Mouse (Mus musculus): ENCODE data around the gene Dse. TPM values are rescaled to one million over a fixed set of nuclear protein-coding genes. Genes with fewer than 3 reads are reported as not detected.

Dse gene
- polyA plus RNA-seq, 1 experiment from 2014 or later = 5.1 TPM

DNA sequence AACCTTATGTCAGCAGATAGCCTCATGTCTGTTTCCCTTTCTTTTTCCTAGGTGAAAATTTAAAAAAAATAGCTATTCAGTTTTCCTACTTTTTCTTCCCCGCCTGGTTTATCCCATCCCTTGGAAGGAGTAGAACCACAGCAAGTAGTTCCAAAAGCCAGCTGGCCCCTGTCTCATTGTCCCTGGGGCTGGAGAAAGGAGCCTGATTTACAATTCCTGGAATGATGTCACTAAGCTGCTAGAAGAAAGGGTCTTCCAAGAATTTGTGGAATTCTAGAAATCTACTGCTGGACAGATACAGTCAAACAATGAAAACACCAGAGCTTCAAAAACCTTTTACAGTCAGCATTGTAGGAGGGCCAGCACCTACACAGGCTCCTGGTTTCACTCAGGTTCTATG lies 6.8 kb downstream of the Dse start:
- no peak for DNase-seq (ENCODE audit: low spot score)

DNA sequence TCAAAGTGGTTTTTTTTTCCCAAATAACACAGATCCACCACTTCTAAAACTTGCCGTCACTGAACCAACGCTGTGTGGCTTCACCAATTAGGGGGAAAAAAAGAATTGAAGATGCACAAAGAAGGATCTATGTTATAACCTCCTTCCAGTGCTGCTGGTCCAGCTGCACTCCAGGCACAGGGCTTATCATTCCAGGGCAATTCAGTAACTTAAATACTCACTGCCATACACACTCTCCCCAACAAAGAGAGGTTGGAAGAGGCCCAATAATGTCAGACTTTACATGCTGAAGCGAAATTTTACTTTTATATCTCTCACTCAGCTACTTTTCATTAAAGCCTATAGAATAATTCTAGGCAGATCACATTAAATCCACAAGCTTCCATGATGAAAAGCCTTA lies 8.9 kb downstream of the Dse start:
- no peak for DNase-seq (ENCODE audit: low spot score)

DNA sequence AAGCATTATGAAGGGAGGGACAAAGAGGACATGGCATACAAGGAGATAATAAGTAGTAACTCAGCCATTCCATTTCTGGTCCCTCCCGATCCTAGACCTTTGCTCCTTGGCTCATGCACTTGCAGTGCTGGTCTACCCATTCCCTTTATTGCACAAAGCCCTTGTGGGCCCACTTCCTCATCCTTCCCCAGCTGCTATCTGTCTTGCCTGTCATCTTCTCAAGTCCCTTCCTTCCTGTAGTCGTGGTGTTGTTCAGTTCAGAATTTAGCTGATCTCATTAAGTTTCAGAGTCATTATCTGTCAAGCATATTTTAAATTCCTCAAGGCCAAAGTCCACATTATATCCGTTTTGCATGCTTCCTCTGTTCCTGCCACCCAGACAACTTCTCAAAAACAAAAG lies 9.5 kb downstream of the Dse start:
- DNase-seq (ENCODE audit: low spot score) = peak; percentile 24

DNA sequence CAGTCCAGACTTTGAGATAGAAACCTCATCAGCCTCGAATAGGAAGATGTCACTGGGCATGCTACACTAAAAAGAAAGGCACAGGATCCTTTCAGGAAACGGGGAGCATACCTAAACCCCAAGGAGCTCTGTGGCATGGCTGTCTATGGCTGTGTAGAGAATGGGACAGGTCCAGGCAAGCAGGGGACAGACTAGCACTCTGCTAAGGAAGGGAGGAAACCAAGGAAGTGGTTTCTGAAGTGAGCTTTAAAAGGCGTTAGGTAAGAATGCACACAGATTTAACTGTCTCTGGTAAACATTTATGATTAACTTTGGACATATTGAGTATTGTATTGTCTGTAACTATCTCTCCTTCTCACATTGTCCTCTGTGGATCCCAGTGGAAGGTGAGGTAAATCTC lies 10.2 kb downstream of the Dse start:
- DNase-seq (ENCODE audit: low spot score) = no peak

DNA sequence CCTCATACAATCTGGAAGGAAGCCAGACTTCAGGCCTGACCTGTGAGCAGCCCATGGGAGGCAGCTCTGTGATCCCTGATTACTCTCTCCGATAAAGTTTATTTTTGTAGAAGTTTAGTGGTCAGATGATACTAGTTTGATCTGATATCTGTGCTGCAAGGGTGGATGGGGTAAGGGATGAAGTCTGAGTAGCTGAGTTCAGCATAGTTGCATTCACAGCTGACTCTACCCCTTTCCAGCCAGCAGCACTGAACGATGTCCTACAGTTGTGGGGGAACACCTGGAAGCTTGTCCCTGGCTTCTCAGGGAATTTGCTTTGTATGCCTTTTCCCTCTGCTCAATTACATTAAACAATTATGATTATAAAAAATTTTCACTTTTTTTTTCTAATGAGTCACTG lies 12.6 kb downstream of the Dse start:
- DNase-seq (ENCODE audit: low spot score) = no peak

DNA sequence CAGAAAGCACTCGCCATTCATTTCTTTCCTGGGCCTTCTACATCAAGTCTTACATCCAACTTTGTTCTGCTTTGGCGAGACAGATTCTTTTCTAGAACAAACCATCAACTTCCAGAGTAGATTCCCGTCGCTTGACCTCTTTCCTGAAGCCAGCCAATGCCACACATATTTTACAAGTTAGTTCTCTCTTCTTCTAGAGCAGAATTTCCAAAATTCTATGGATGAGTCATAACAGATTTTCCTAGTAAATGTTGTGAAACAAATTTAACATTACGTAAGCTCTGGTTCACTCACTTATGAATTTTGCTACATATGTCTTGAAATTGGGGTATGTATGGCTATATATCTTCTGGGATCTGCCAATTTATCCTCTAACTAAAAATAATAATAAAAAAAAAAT lies 13.0 kb downstream of the Dse start:
- no peak for DNase-seq (ENCODE audit: low spot score)

DNA sequence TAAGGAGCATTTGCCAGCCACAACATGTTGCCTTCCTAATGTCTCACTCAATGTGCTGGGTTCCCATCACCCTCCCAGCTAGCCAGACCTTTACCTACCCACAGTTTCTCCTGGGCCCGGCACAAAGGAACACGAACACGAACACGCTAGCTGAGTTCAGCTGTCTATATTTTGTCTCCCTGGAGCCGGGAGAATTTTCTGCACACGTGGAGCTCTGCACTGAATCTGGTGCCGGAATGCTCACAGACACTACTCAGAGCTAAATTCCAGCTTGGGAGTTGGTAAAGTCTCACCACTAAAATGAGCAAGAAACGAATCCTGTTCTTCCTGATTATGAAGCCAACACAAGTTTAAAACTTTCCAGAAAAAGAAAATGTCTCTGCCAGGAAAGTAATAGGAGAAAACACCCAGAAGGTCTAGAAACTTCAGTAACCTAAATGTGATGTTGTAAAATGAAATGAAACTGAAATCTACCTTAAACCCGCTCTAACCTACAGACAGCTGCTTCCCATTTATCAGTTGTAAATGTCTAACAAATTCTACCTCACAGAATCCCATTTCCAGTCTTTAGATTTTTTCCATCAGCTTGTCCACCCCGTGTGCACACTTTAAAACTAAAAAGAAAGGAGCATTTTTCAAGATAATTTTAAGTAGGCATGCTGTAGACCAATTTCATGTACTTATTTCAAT lies 20.8 kb downstream of the Dse start:
- no peak for DNase-seq (ENCODE audit: low spot score)

DNA sequence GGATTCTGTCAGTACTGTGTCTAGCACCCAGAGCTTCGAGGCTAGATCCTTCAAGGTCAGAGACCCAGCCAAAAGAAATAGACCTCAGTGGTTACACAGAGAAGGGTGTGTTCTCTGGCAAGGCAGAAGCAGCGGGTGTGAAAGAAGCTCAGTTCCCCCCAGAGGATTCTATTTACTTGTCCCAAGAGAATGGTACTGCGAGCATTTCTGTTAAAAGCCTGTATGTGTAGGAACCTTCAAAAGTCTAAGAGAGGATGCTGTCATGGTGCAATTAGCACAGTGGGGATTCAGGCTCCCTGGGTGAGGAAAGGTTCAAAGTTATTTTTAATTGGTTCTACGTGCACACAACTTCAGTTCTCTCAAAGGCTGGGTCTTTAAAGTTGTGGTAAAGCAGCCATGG lies 22.0 kb downstream of the Dse start:
- DNase-seq (ENCODE audit: low spot score) = no peak

DNA sequence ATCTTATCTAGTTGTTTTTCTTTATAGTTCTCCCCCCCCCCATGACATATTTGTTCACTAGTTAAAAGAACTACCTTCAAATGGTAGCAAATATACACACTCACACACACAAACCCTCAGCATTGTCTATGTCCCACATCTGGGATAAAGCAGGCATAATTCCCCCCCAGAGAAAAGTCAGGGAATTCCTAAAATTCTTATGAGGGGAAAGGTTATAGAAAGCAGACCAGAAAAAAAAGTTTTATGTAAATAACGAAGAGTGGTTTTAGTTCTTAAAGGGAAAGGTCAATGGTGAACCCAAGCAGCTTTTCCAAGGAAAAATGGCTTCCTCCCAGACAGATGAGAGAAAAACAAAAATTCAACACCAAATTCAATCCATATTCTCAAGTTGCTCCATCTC lies 22.6 kb downstream of the Dse start:
- DNase-seq (ENCODE audit: low spot score) = no peak

DNA sequence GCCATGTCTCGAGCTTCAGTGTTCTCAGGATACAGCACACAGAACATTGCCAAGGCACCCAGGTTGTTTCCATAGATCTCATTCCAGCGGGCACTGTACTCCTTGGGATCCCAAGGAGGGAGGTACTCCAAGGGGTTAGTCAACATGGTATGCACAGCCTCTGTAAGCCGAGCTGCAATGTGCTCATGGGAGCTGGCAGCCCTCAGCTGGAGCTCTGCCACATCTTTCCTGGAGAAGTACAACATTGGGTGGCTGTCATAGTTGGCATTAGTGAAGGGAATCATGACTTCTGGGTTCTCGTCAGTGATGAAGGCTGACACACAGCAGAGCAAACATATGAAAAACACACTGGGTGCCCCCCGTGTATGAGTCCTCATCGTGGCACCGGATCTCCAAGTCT lies 23.8 kb downstream of the Dse start:
- DNase-seq (ENCODE audit: low spot score) = no peak

DNA sequence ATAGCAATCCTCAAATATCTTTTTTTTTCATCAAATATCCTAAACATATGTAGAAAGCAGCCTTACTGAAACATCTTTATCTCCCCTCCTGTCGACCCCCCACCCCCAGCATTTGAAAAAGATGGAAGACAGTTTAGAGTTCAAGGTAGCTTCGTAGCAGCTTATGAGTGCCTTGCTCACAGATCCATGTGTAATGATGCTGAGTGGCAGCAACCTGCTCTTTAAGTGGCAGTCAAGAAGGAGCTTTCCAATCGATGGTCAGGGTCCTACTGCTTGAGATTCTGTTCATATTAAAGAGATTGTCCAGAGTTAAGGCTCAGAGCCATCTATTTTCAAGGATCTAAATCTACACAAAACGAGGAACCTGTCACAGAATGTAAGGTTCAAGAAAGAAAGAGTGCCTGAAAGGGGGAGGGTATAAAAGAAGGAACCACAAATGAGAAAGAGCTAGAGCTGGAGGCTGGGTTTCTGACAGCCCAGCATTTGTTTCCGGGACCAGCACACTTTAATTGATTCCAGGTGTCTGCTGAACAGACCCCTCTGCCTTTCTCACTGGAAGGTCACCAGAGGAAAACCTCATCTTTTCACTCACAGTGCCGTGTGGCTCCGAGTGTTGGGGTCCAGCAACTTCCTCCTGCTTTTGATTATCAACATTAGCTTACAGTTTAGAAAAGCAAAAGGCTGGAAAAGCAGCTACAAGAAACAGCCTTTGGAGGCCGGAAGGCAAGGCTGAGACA lies 31.5 kb downstream of the Dse start:
- peak; percentile 23 for DNase-seq (ENCODE audit: low spot score)

DNA sequence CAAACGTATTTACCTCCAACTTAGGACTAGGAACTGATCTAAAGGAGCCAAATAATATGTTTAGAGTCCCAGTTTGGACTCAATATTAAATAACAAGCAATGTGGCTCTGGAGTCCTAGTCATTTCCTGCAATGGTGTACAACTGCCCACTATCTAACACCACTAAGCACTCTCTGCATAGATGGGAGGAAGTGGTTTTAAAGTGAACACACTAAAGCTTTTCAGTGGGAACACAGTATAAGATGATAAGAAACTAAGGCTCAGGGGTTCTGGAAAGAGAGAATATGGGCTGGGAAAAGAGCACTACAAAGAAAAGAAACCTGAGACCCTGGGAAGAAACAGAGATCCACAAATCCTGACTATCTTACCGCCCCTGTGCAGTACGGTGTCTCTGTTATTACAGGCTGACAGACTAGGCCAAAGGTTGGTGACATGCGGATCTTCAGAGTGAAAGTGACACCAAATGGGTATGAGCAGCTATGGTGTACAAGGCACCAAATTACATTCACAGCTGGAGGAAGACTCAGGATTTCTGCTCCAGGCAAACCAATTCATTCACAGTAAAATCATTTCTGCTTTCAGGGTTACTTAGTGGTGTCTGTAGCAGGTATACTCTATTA lies 34.7 kb downstream of the Dse start:
- peak; percentile 15 for DNase-seq (ENCODE audit: low spot score)

DNA sequence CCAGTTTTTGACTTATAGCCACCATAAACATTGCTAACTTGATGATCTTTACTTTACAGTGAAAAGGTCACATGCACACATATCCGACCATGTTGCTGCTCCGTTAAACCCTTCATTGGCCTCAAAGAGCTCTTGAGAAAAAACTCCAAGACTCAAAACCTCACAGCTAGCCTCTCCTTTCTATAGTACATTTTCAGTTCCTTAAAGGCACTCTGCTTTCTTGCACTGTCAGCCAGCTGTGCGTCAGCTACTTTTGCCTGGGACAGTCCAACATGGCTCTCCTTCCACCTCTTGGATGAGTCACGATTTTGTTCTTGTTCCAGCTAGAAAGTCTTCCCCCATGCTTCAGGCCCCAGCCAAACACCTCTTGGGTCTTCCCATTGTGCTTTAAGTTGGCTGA lies 35.9 kb downstream of the Dse start:
- DNase-seq (ENCODE audit: low spot score) = peak; percentile 6

DNA sequence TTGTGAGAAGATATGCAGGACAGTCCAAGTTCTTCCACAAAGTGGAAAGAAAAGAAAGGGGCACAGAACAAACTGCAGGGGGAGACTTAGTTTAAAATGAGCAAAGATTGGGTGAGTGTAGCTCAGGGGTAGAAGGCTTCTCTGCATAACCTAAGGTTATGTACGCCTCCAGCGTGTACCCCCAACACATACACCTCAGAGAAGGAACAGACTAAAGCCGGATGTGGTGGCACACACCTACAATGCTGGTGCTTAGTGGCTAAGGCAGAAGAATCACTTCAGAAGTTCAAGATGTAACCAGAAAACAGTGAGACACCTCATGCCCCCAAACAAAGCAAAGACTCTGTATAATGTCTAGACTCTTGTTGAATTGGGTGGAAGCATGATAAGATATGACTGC lies 36.3 kb downstream of the Dse start:
- peak; percentile 78 for DNase-seq (ENCODE audit: low spot score)

DNA sequence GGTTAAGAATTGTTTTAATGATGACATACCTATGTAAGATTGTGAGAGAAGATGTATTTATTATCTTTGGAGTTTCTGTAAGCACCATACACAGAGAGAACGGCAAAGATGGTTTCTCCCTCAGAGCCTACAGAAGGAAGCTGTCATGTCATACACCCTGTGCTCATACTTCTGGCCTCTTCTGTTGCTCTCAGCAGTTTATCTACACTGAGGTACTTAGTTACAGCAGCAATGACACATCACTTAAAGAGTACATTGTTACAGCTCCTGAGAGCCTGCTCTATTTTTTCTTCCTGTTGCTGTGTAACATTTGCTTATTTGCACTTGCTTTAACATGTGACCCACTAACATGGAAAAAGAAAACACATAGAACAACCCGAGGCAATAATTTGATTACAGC lies 40.5 kb downstream of the Dse start:
- DNase-seq (ENCODE audit: low spot score) = no peak

DNA sequence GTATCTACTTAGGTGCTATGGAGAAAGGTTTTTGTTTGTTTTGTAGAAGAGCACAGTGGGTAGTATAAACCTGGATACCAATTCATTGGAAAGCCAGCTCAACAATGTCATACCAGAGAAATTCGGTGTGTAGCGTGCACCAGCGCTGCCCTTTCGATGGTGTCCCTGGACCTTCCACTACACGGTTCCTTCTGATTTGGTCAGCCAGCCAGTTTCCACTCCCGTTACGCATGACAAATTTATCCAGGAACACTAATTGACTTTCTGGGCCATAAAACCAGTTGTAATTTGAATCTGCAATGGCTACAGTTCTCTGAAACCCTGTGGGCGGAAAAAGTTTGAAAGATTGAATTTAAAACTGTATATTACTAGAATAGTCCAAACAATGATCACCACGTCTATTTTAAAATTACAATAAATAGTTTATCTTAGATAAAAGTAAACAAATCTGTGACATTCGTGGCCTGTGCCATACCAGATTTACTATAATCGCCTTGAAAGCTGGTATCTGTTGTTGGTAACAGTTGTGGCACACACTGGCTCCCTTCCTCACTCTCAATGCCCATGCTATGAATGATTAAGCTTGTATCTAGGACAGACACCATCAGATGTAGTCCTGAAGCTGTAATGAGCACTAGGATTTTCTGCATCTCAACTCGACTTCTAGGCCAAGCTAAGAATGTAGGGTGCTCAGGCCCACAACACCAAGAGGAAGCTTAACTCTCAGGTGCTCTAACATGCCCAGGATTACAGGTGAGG lies 51.5 kb downstream of the Dse start:
- DNase-seq (ENCODE audit: low spot score) = no peak

DNA sequence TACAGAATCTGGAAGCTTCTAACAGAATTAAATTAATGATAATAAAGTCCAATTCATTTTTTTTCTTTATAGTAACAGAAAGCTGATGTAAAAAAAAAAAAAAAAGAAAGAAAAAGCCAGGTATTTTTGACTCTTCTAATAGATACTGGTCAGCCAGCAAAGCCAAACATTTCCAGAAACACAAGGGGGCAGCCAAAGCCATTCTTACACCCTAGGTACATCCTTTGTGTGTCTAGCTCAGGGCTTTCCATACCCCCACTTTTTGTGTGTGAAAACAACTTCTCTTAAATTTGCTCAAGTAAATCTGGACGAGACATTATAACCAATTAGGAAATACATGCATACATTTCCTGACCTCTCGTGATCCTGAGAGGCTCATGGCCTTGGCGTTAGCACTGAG lies 55.7 kb downstream of the Dse start:
- DNase-seq (ENCODE audit: low spot score) = no peak

DNA sequence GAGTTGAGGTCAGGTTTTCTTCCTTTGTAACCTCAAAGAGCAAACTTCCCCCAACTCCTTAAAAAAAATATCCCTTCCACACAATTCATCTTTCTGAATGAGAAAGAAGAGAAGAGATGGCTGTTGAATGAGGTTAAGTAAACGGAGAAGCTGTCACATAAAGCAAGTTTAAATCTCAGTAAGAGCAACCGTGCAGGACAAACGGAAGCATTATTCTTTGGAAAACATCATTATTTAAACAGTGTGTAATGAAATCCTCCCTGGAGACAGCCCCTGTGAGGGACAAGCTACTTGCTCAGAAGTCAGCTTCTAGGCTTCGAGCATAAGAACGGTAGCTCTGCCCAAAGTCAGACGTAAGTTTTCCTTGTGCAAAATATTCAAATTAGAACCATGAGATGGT lies 57.1 kb downstream of the Dse start:
- DNase-seq (ENCODE audit: low spot score) = no peak

DNA sequence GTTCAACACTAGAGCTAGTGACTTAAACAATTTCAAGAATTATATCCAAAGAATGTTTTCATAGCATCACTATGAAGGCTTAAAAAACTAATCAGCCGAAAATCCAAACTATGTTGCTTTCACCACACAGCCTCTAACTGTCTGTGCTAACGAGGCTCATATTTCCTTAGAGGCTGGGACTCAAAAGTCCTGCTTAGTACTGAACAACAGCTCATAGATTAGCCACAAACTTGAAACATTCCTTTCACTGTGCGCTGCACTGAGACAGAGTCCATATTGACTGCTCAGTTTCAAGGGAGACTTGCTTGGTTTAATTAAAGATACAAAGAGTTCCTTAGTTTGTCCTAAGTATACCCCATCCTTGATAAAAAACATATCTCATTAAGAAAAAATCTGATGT lies 57.7 kb downstream of the Dse start:
- DNase-seq (ENCODE audit: low spot score) = no peak

DNA sequence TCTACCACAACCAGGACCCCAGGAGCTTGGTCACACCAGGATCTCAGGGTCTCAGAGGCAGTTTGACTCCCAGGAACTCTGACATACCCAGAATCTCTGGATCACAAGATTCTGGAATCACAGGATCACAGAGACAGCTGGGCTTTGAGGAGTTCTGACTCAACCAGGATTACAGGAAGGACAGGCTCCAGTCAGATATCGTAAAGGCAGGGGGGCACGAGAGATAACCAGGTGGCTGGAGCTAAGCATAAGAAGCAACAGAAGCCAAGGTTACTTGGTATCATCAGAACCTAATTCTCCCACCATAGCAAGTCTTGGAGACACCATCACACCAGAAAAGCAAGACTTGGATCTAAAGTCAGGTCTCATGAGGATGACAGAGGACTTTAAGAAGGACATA lies 65.8 kb downstream of the Dse start:
- no peak for DNase-seq (ENCODE audit: low spot score)

DNA sequence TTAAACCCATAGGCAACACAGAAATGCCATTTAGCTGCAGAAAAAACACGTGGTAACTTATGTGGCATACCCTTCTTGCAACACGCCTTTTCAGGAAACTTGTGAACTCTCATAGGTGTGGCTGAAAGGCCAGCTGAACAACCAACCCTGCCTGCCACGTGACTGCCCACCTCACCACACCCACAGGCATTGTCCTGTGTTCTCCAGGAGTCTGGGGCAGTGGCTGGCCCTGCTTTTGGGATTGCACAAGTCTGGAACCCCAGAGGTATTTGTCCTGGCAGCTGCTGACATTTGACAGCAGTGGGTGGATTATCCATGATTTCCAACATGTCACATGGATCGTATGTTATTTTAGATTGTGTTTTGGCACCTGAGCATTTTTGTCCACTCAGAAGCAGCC lies 67.7 kb downstream of the Dse start:
- no peak for DNase-seq (ENCODE audit: low spot score)

DNA sequence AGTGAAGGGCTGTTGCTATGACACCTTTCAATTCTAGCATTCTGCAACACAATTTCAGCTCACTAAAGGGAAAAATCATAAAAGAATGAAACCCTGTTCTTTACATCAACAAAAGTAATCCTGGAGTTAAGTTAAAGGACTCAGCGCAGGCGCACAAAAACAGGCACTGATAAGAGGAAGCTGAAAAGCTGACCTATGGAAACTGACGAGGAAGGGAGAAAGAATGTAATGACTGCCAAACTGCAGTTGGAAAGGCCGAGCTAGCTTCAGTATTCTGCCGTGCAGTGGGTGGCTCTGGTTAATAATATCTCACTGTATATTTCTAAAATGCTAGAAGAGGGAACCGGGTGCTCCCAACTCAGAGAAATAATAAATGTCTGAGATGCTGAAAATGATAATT lies 69.5 kb downstream of the Dse start:
- DNase-seq (ENCODE audit: low spot score) = no peak
